Comparison of ENCODE assay signal across 8 mouse cellular contexts in genomic region chr19:12759656-12760055, GRCm38 (mm10). TPM values are rescaled to one million over a fixed set of nuclear protein-coding genes. Genes with fewer than 3 reads are reported as not detected.
DNase-seq lines count a peak whose midpoint lies in the region; ATAC-seq and TF ChIP-seq lines count a peak whose summit lies in the region.
"Had no signal": no experiment of that assay in that cellular context is flagged by ENCODE, and none has a peak within 500 bp of the region (broad histone marks: within the 10 kb centered on the region; RNA-seq: fewer than 3 reads in every experiment).

No protein-coding gene starts in this region.

- 34% methylated on average over 2 of the region's 2 CpGs for WGBS in midbrain, embryonic 15.5 days
- 57% methylated on average over 2 of the region's 2 CpGs for WGBS in stomach, postnatal 0 days

- no peak overlapping the region for H3K9ac ChIP-seq in midbrain, embryonic 15.5 days
- no peak overlapping the region for H3K9ac ChIP-seq in stomach, postnatal 0 days (ENCODE audit: low read length)
- H3K9ac ChIP-seq: heart, embryonic 15.5 days had no signal

- H3K9me3 ChIP-seq in midbrain, embryonic 15.5 days = no peaks in the 10 kb centered on the region
- no peaks in the 10 kb centered on the region for H3K9me3 ChIP-seq in stomach, postnatal 0 days (ENCODE audit: control insufficient read depth, low read length)
- H3K9me3 ChIP-seq: heart, embryonic 15.5 days had no signal

- no peak overlapping the region for H3K4me2 ChIP-seq in midbrain, embryonic 15.5 days
- H3K4me2 ChIP-seq in stomach, postnatal 0 days (replicated peaks; ENCODE audit: low read depth) = no peak overlapping the region
- H3K4me2 ChIP-seq: heart, embryonic 15.5 days had no signal

- peaks cover 15% of the 10 kb centered on the region; the same call in 1 of the 2 replicates for H3K36me3 ChIP-seq in midbrain, embryonic 15.5 days (replicated peaks)
- peaks cover 5% of the 10 kb centered on the region; the same call in 1 of the 2 replicates for H3K36me3 ChIP-seq in stomach, postnatal 0 days (ENCODE audit: control insufficient read depth, insufficient read depth, low read length)

- no peak for TF ChIP-seq EP300 in stomach, postnatal 0 days (optimal IDR thresholded peaks at IDR 0.05)

- H3K4me1 ChIP-seq in midbrain, embryonic 15.5 days = no peaks in the 10 kb centered on the region
- no peaks in the 10 kb centered on the region for H3K4me1 ChIP-seq in stomach, postnatal 0 days (replicated peaks; ENCODE audit: control insufficient read depth, insufficient read depth)
- H3K4me1 ChIP-seq: heart, embryonic 15.5 days had no signal

- no peak overlapping the region for H3K4me3 ChIP-seq in midbrain, embryonic 15.5 days
- H3K4me3 ChIP-seq in stomach, postnatal 0 days (ENCODE audit: low read depth, low read length) = no peak overlapping the region
- H3K4me3 ChIP-seq: heart, embryonic 15.5 days had no signal

- DNase-seq in 3T3-L1 (ENCODE audit: low read depth, low spot score) (peak; percentile 34), MN1 (ENCODE audit: low spot score) (peak; percentile 58)
- DNase-seq in cerebellum, postnatal 36 days = peak; percentile 82
- peak; percentile 57 for DNase-seq in kidney, adult 9 months
- DNase-seq in stomach, postnatal 0 days (ENCODE audit: low spot score) = no peak
- no peak for DNase-seq in thymus, postnatal 14 days

- no peak overlapping the region for H3K27ac ChIP-seq in midbrain, embryonic 15.5 days
- H3K27ac ChIP-seq in stomach, postnatal 0 days (replicated peaks) = no peak overlapping the region
- H3K27ac ChIP-seq: heart, embryonic 15.5 days had no signal

- no peak for TF ChIP-seq CTCF in stomach, postnatal 0 days (IDR thresholded peaks at IDR 0.05; ENCODE audit: low read depth)

- H3K27me3 ChIP-seq in midbrain, embryonic 15.5 days (replicated peaks) = no peaks in the 10 kb centered on the region
- H3K27me3 ChIP-seq in stomach, postnatal 0 days (ENCODE audit: control insufficient read depth, insufficient read depth, low read length) = no peaks in the 10 kb centered on the region
- H3K27me3 ChIP-seq: heart, embryonic 15.5 days had no signal

- peak; percentile 69; the same call in 1 of the 2 replicates for ATAC-seq in midbrain, embryonic 15.5 days (replicated peaks)
- ATAC-seq in stomach, postnatal 0 days (ENCODE audit: low FRiP score, low TSS enrichment) = no peak

RNA-seq across cellular contexts. Expression of gene Cntf, which starts 5.8 kb away (rescaled TPM):
- polyA plus RNA-seq in midbrain, embryonic 15.5 days (2015; fragmentation: Nextera tagmentation; extraction: Ambion mirVana) = 1.1 and 1.4 TPM in 2 replicates
- polyA plus RNA-seq in stomach, postnatal 0 days (2015; fragmentation: Nextera tagmentation; extraction: Ambion mirVana) = 0.55 and 0.61 TPM in 2 replicates

RNA-seq across cellular contexts. Expression of gene Zfp91, which starts 36.3 kb away (rescaled TPM):
- 13.5 and 13.8 TPM in 2 replicates for polyA plus RNA-seq in midbrain, embryonic 15.5 days (2015; fragmentation: Nextera tagmentation; extraction: Ambion mirVana)
- 8.6 and 8.9 TPM in 2 replicates for polyA plus RNA-seq in stomach, postnatal 0 days (2015; fragmentation: Nextera tagmentation; extraction: Ambion mirVana)

RNA-seq across cellular contexts. Expression of gene Lpxn, which starts 36.3 kb away (rescaled TPM):
- 1.0 TPM in 2 replicates for polyA plus RNA-seq in midbrain, embryonic 15.5 days (2015; fragmentation: Nextera tagmentation; extraction: Ambion mirVana)
- polyA plus RNA-seq in stomach, postnatal 0 days (2015; fragmentation: Nextera tagmentation; extraction: Ambion mirVana) = 1.5 and 1.7 TPM in 2 replicates

Comparison
In these comparisons a context has a peak if more than half of its experiments do, and no peak if none do; other contexts are left out.
1. DNase-seq: peak in 3T3-L1 (single experiment), MN1 (single experiment), cerebellum, postnatal 36 days (2 of 2) and kidney, adult 9 months (single experiment); none in stomach, postnatal 0 days (single experiment) and thymus, postnatal 14 days (single experiment).